Mouse (Mus musculus) MEL (cell line): ENCODE results near the gene Dusp8.

Experiments used
- CTCF ChIP-seq, 3 experiments: IDR thresholded peaks in 2 of 3; conservative IDR thresholded peaks in 1 of 3; 2 replicates each; pipeline ENCODE4 v1.5.1; 2011 to 2012; ENCODE audit warnings: low read length in 3 of 3, low read depth in 2 of 3, mild to moderate bottlenecking in 2 of 3, improper control_type of control experiment in 1 of 3, inconsistent platforms in 1 of 3, mixed read lengths in 1 of 3, moderate library complexity in 1 of 3; ENCODE audit not compliant: control insufficient read depth in 1 of 3, insufficient read depth in 1 of 3, poor library complexity in 1 of 3, severe bottlenecking in 1 of 3
- EP300 ChIP-seq, 2 experiments: IDR thresholded peaks; 2 replicates each; pipeline ENCODE4 v1.6.1; 2011; ENCODE audit warnings: improper control_type of control experiment in 2 of 2, low read length in 2 of 2, low read depth in 1 of 2, mild to moderate bottlenecking in 1 of 2
- MAZ ChIP-seq: IDR thresholded peaks from 2 replicates; pipeline ENCODE4 v1.6.1; 2012; ENCODE audit warnings: low read depth, mild to moderate bottlenecking, inconsistent platforms, low read length, improper control_type of control experiment
- NRF1 ChIP-seq: IDR thresholded peaks from 2 replicates; pipeline ENCODE4 v1.6.1; 2014; ENCODE audit warnings: low read depth, mild to moderate bottlenecking, inconsistent platforms, low read length, improper control_type of control experiment, moderate library complexity; ENCODE audit not compliant: poor library complexity, insufficient read depth, severe bottlenecking
- POLR2A ChIP-seq, 2 experiments: IDR thresholded peaks; 2 replicates each; pipeline ENCODE4 v1.6.1; 2011 to 2012; ENCODE audit warnings: low read length in 2 of 2, mild to moderate bottlenecking in 2 of 2, control low read depth in 1 of 2, improper control_type of control experiment in 1 of 2, low read depth in 1 of 2, moderate library complexity in 1 of 2; ENCODE audit not compliant: control insufficient read depth in 1 of 2, insufficient read depth in 1 of 2, poor library complexity in 1 of 2
- SMC3 ChIP-seq: IDR thresholded peaks from 2 replicates; pipeline ENCODE4 v1.6.1; 2011; ENCODE audit warnings: low read depth, low read length, improper control_type of control experiment
- USF2 ChIP-seq, 2 experiments: IDR thresholded peaks; 2 replicates each; pipeline ENCODE4 v1.6.1; 2011 to 2012; ENCODE audit warnings: improper control_type of control experiment in 2 of 2, low read length in 2 of 2, borderline replicate concordance in 1 of 2, inconsistent platforms in 1 of 2, low read depth in 1 of 2, mild to moderate bottlenecking in 1 of 2; ENCODE audit not compliant: insufficient read depth in 1 of 2
- ZC3H11A ChIP-seq: IDR thresholded peaks from 2 replicates; pipeline ENCODE4 v1.6.1; 2012; ENCODE audit warnings: low read depth, mild to moderate bottlenecking, inconsistent platforms, low read length, improper control_type of control experiment
- ZNF384 ChIP-seq: IDR thresholded peaks from 2 replicates; pipeline ENCODE4 v1.6.1; 2012; ENCODE audit warnings: low read depth, mild to moderate bottlenecking, inconsistent platforms, low read length, improper control_type of control experiment

- no peak for TF ChIP-seq CTCF (IDR thresholded peaks at IDR 0.05 in 2 of 3, conservative IDR thresholded peaks at IDR 0.05 in 1 of 3; ENCODE audit: control insufficient read depth in 1 of 3, insufficient read depth in 1 of 3, low read depth in 2 of 3, low read length in 3 of 3, poor library complexity in 1 of 3, severe bottlenecking in 1 of 3)
- TF ChIP-seq POLR2A (IDR thresholded peaks at IDR 0.05; ENCODE audit: control insufficient read depth in 1 of 2, insufficient read depth in 1 of 2, low read depth in 1 of 2, low read length in 2 of 2, poor library complexity in 1 of 2), result no peak
- TF ChIP-seq EP300 (IDR thresholded peaks at IDR 0.05; ENCODE audit: low read depth in 1 of 2, low read length in 2 of 2), result no peak
- no peak for TF ChIP-seq USF2 (IDR thresholded peaks at IDR 0.05; ENCODE audit: borderline replicate concordance in 1 of 2, insufficient read depth in 1 of 2, low read depth in 1 of 2, low read length in 2 of 2)
- TF ChIP-seq SMC3, result no peak
- TF ChIP-seq MAZ, result no peak
- no peak for TF ChIP-seq ZNF384
- TF ChIP-seq ZC3H11A, result no peak
- TF ChIP-seq NRF1, result no peak
These were observed 13.5 kb downstream of the Dusp8 start for GRCm38 (mm10) chr7:142082179-142082578.
